Mouse (Mus musculus): ENCODE measurements around the gene Tmigd1.

Tmigd1 gene

DNA sequence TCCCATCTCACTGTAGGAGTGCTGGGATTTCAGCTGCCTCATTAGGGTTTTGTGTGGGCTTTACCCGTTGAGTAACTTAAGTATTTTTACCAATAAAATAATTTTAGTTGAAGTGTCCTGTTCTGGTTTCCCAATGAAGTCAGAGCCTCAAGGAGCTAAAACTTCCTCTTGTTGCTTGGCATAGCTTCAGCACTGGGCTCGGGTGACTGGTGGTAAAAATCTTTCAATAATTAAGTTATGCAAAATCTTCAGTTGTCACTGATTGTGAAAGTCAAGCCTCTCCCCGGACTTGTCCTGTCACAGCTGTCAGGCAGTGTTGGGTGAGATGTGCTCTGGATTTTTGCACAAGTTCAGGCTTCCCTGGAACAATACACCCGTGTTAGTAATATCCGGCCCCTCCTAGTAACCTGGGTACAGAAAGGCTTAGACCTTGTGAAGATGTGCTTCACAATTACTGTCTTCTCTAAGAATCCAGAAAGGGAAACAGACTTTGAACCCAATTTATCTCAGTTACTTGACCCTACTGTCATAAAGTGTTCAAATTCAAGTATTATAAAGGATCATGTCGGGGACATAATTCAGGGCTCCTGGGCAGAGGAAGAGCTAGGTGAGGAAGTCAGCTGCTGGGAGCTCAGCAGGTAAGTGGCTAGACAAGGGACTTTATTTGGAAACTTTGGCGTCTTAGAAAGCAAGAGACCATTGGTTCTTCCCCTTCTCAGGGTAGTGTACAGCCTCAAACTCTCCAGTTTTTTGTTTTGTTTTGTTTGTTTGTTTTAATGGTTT is at the start of gene Tmigd1:
Gene Tmigd1, plus strand, starts transcription at position 581 of the 783 bp plus-strand sequence.
- DNase-seq (ENCODE audit: low spot score): no peak

DNA sequence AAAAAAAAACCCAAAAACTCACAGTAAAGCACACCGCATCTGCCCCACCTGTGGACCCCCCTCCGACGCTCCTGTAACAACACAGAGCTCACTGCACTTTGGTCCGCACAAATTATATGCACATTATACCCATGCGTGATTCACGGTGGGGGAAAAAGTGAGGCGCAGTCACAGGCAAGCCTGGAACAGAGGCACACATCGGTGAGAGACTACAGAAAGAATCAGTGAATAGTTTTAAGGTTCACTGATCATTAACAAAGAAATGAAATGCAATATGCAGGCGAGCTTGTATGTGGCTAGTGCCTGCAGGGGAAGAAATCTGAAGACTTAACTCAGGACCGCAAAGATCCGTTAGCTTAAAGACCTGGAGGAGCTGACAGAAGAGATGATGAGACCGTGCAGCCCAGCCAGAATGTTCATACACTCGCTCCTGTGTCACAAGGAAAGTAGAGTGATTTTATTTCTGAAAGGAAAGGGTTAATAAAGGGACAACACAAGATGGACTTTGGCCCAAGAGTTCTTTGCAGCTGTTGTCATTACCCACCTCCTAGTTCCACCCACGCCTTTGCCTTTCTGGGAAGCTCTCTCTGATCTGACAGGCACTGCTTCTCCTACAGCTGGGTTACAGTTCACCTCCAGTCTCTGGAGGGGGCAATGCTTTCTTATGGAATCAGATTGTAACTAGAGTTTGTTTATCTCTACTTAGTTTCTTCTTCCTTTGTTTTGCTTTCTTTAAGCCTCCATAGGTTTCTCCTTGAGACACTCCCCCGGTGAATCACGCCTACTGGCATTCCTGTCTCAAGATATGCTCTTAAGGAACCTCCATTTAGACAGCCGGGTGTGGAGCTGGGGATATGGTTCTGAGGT is 47.3 kb upstream of the Tmigd1 start:
- no peak for DNase-seq (ENCODE audit: low spot score)

GRCm38 (mm10) chr11:76856601-76857000 is 45.4 kb upstream of the Tmigd1 start:
- DNase-seq (ENCODE audit: low spot score): no peak

- DNase-seq (ENCODE audit: low spot score): no peak
Measured at GRCm38 (mm10) chr11:76857111-76857510, 44.8 kb upstream of the Tmigd1 start.

- DNase-seq (ENCODE audit: low spot score): no peak
Measured at GRCm38 (mm10) chr11:76858781-76859180, 43.2 kb upstream of the Tmigd1 start.

- no peak for DNase-seq (ENCODE audit: low spot score)
Measured at GRCm38 (mm10) chr11:76859261-76859660, 42.7 kb upstream of the Tmigd1 start.

DNA sequence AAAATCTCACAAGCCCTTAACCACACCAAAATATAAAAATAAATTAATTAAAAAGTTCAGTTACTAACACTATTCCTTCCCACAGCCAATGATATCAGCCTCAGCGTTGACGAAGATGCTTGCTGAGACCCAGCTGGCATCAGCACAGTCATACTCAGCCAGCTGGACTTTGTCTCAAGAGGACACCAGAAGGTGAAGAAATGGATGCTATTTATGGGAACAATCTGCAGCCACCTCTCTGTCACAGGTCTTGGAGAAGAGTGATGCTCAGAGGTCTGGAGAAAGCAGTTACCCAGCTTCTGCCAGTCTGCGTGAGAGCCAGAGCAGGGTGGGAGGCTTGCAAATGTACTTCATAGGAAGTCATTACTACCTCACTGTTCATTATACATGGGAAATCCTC is 40.8 kb upstream of the Tmigd1 start:
- no peak for DNase-seq (ENCODE audit: low spot score)

DNA sequence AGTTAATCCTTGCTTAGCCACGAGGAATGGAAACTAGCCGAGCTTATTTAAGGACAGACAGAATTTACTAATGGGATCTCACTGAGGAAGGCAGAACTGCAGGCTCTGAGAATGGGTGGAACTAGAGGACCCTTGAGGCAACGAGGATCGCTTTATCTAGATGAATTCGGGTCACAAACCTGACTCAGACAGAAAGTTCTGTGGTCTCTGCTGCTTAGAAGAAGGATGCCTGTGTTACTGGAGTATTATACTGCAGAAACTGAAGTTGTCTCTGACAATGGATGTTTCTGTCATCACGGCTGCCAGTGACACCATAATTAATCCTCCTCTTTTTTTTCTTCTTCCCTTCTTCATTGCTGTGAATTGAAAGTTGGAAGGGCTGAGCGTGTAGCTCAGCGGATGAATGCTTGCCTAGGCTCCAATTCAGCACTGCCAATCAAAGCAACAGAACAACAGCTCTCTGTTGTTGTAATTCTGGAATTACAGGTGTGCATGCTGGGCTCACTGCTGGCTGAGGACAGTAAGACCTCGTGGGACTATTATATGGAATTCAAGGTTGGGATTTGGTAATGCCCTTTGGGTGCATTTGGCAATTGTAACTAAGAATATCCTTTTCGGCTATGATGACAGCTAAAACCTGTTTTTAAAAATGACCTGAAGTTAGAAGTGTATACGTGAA is 29.3 kb upstream of the Tmigd1 start:
- no peak for DNase-seq (ENCODE audit: low spot score)

- DNase-seq (ENCODE audit: low spot score): no peak
Measured at GRCm38 (mm10) chr11:76873865-76874264, 28.1 kb upstream of the Tmigd1 start.

DNA sequence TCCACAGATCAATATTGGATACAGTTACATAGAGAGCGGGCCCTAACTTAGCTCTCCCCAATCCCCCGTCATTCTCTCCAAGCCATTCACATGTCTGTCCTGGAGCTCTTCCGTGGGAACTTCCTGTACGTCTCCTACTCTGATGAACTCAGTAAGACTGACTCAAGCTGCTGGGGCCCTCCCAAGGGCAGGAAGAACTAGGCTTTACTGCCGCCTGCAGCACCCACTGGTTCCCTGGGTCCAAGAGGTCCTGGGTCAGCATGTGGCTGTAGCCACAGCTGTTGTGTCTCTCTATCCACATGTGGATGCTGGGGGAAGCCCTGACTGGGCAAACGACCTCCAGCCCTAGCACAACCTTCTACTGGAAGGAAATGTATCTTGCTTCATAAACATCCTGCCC is 27.2 kb upstream of the Tmigd1 start:
- no peak for DNase-seq (ENCODE audit: low spot score)

DNA sequence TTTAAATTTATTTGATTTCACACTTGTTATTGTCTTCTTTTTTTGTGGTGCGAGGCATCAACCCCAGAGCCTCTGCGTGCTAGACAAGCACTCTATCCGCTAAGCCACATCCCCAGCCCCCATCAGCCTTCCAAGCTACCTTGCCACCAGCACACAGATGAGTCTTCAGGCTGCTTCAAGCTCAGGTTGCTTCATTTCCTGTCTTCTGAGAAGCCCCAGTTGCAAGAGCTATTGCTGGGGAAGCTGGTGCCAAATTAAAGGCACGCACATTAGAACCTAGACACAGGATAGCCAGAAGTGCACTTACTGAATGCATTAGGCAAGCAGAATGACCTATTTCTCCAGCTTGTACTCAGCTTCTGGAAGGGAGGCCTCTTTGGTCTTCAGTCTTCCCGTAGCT is 22.1 kb upstream of the Tmigd1 start:
- no peak for DNase-seq (ENCODE audit: low spot score)

GRCm38 (mm10) chr11:76884451-76884850 is 17.5 kb upstream of the Tmigd1 start:
- DNase-seq (ENCODE audit: low spot score): no peak

GRCm38 (mm10) chr11:76889339-76890164 is 12.4 kb upstream of the Tmigd1 start:
- peak; percentile 55 for DNase-seq (ENCODE audit: low spot score)

- DNase-seq (ENCODE audit: low spot score): no peak
Measured at GRCm38 (mm10) chr11:76891171-76891570, 10.8 kb upstream of the Tmigd1 start.

GRCm38 (mm10) chr11:76891738-76892349 is 10.1 kb upstream of the Tmigd1 start:
- DNase-seq (ENCODE audit: low spot score): no peak

DNA sequence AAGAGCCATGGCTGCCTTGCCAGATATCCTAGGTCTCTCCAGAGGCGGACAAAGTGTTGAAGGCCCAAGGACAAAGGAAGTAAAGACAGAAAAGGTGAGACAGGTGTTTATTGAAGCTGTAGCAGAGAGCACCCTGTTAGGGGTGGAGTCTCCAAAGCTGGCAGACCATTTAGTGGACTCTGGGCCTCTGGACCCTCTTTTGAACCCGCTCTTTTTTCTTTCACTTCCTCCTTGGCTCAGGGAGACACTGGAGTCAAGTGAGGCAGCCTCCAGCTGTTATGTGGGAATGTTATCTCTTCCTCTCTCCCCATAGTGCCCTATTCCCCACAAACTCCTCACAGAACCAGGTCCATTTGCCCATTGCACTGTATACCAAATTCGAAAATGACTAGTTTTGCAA is 9.0 kb upstream of the Tmigd1 start:
- no peak for DNase-seq (ENCODE audit: low spot score)

DNA sequence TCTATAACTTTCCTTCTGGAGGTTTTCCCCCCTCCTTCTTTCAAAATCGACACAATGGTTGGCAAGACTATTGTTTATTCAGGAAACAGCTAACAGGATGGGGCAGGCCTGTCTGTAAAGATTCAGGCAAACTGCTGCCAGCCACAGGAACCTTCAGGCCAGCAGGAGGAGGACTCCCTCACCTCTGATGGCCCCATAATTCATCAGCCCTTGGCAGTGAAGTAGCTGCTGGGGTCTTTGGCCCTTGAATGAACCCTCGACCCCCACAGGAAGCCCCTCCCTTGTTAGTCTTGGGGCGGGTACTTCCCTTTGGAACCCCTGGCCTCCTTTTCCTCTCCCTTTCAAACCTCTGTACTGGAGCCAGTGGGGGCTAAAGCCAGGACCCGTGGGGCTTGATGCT is 8.4 kb upstream of the Tmigd1 start:
- peak; percentile 23 for DNase-seq (ENCODE audit: low spot score)

DNA sequence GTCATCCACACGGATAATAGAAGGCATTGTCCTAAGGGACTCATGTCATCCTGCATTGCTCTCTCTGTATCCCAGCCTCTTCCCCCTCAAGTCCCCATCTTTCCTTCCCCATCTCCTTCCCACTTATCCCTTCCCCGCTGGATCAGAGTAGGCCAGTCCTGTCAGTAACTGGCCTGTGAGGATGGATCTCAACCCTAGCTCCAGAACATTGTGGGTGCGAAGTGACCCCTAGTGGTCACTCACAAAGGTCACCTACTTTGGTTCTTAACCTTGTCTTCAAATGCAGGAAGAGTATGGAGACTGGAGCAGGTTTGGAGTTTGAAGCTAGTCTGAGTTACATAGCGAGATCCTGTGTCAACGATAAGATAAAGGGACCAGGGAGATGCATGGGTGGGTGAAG is 7.7 kb upstream of the Tmigd1 start:
- DNase-seq (ENCODE audit: low spot score): peak; percentile 37

DNA sequence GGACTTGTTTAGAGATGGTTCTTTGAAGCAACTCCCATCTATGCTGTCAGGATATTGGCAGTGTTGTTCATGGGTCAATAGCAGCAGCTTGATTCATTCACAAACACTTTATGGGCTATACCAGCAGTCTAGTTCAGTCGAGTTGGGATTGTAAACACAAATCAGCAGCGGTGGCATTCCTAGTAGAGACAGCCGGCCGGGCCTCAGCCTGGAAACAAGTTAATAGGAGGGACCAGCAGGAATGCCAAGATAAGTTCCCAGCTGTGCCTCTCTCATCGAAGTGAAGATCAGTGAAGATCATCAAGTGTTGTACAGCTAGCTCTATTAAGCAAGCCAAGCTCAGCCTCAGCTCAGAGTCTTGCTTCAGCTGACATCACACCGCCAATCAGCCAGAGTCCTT is 5.6 kb upstream of the Tmigd1 start:
- DNase-seq (ENCODE audit: low spot score): no peak

DNA sequence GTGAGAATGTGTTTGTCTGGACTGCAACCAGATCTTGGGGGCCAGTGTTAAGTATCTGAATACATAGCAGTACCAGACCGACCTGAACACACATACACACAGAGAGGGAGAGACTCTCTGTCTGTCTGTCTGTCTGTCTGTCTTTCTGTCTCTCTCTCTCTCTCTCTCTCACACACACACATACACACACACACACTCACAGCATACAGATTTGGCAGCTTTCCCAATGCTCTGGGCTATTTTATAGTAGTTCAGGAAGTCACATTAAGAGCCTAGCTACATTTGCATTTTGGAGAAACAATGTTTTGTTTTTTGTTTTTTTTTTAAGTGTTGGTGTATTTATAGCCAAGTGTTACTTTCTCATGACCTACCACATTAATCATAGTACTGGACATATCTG is 4.8 kb upstream of the Tmigd1 start:
- no peak for DNase-seq (ENCODE audit: low spot score)

- DNase-seq (ENCODE audit: low spot score): no peak
Measured at GRCm38 (mm10) chr11:76897871-76898270, 4.1 kb upstream of the Tmigd1 start.

Measured in ovary, adult 18-20 months (tissue).